Mouse (Mus musculus): ENCODE results near the gene Brsk2.

Brsk2 gene

DNA sequence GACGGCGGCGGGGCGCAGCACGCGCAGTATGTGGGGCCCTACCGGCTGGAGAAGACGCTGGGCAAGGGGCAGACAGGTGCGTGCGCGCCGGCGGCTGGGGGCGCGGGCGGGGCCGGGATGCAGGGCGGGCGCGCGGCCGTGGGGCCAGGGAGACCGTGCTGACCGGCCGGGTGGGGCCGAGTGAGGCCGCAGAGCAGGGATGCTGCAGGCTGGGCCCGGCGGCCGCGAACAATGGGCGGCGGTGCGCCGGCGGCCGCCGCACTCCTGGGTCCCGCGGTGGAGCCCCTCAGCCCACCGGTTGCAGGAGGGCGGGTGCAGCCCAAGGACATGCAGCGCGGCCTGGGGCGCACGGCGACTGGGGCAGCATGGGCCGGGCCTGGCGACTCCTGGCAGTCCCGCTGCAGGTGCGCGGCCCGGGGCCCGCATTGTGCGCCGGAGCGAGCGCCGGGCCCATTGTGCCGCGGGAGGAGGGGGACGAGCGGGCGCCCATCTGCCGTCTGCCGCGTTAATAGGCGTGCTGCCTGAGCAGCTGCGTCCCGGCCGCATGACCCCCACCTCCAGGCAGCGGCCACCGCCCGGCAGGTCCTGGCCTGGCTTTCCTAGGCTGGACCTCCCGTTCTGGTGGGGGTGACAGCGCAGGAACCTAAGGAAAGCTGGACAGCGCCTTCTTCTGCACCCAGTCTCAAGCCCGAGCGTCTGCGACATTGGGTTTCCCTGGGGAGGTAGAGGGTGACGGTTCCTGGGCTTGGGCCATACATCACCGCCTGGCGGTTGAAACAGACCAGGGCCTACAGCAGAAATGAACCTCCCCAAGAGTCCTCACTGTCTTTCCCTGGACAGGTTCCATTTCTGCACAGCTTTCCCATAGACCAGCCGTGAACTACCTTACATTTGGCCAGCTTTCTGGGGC, 808 bp downstream of the Brsk2 start:
- POLR2A ChIA-PET: interaction anchor here in 3 of 4 experiments (0.5 to 2.4 kb wide), 8 partner anchors 15 to 48 kb away, joined by 3 to 10 read pairs (median 4); no protein-coding TSS in a partner anchor
- CTCF ChIA-PET: no interaction called here

DNA sequence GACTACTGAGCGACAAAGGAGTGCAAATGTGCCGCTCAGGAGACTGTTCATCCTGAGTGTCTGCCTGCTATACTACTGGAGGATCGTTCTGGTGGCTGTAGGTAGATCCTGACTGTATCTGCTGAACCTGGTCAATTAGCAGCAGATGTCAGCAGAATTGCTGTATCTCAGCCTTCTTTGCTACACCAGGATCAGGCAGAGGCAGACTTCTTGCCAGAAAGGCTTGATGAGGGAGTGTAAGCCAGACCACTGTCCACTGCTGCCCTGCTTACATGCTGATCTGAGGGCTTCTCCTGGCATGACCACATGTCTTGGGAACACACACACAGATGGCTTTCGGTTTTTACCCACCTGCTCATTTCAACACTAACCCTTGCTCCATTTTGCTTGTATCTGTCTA, 2.3 kb downstream of the Brsk2 start:
- ChIA-PET POLR2A (interaction anchor here in 1 of 4 experiments (0.7 kb wide), 1 partner anchor 15 kb away, joined by 3 read pairs; no protein-coding TSS in a partner anchor), CTCF (no interaction called here)

DNA sequence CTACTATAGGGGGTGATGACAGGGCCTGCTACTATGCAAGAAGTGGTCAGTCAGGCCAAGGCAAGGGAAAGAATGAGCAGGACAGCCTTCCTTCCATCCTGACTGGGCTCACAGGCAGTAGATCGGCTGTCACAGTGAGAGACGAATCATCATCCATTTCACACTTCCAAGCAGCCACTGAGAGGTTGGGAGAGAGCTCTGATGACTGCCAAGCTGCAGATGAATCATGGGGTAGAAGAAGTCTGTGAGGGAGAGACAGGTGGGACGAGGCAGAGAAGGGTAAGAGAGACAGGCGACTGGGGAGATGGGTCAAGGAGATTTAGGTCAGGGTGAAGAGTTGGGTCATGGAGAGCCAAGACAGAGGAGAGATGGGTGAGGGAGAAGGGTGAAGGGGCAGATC, 3.4 kb downstream of the Brsk2 start:
- CTCF ChIA-PET: no interaction called here

DNA sequence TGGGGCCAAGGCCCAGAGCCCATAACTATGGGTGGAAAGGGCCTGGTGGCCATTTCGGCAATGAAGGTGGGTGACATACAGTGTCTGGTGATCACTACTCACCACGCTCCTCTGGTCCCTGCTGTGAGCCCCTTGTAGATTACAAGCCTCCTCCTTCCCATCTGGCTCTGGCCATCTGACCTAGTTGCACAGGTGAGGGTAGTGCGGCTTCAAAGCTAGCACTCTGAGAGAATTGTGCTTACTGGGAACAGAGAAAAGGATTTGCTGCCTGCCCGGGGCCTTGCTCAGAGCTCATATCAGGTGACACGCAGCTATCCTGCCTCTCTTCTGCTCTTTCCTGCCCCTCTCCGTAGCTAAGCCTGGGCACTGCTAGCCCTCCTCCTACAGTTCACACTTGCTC, 4.1 kb downstream of the Brsk2 start:
- ChIA-PET POLR2A (interaction anchor here in 1 of 4 experiments (1.0 kb wide), 1 partner anchor 29 kb away, joined by 3 read pairs; no protein-coding TSS in a partner anchor), CTCF (interaction anchor here in 1 of 4 experiments (0.6 kb wide), 1 partner anchor 343 kb away, joined by 6 read pairs; no protein-coding TSS in a partner anchor)

More for the DNA sequence above, 3.4 kb downstream of the Brsk2 start:
- POLR2A ChIA-PET: no interaction called here

DNA sequence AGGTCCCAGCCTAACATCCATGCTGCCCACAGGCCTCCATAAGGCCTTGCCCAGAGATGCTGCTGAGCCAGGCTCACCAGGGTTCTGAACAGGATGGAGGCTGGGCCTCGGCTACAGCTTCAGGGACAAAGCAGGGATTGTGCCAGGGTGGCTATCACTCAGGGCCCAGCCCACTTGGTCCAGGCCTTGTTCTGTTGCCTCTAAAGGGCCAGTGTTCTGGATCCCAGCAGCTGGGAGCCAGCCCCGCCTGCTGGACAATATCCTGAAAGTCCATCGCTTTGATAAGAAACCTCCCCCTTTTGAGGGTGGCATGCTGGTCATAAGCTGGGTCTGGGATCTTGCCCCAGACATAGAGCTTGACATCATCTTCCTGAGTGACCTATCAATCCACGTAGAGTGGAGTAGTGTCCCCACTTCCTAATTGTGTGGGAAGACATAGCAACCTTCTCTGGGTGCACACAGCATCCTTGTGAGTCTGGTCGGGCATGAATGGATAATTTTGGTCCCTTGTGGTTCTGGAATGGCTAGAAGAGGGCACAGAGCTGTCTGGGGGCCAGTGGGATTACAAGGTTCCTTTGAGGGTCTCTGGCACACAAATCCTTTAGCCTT, 6.1 kb downstream of the Brsk2 start:
- CTCF ChIA-PET: no interaction called here
- POLR2A ChIA-PET: no interaction called here

DNA sequence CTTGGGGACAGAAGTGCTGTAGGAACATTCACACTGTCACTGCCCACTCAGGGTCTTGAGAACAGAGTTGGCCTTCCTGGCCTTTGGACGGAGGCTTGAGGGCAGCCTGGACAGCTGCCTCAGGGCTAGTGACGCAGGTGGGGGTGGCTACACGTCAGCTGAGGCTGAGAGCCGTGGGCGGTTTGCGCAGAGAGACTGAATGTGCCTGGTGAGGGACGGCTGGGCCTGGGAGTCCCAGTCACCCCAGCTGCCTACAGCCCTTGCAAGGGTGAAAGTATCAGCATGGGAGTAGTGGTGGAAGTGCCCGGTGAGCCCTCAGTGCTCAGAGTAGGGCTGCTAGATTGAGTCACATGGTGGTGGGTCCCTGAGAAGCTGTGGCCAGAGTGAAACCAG, 6.6 kb downstream of the Brsk2 start:
- ChIA-PET CTCF (no interaction called here), POLR2A (interaction anchor here in 1 of 4 experiments (1.3 kb wide), 1 partner anchor 54 kb away, joined by 5 read pairs; no protein-coding TSS in a partner anchor)

DNA sequence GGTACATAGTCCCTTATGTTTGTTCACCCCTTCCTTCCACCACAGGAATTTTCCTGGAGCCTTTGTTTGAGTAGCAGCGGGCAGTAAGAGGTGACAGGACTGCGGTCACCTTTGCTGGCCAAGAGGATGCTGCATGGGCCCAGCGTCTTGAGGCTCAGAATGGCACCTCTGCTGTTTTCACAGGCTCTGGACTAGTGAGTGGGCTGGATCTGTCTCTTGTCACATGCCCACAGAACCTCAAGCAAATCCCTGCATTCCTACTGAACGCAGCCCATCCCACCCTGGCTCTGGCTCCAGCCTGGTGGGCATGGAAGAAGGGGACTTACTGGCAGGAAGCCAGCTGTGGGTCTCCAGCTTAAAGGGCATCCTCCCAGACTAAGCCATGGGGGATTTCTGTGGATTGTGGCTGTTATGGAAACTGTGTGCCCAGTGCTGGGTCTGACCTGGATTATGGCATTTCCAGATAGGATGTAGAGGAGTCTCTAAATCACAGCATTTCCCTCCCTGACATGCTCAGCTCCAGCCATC, 8.0 kb downstream of the Brsk2 start:
- CTCF ChIA-PET: no interaction called here
- POLR2A ChIA-PET: interaction anchor here in 1 of 4 experiments (1.2 to 1.3 kb wide), 2 partner anchors 10 to 55 kb away, joined by 3 to 5 read pairs; no protein-coding TSS in a partner anchor

DNA sequence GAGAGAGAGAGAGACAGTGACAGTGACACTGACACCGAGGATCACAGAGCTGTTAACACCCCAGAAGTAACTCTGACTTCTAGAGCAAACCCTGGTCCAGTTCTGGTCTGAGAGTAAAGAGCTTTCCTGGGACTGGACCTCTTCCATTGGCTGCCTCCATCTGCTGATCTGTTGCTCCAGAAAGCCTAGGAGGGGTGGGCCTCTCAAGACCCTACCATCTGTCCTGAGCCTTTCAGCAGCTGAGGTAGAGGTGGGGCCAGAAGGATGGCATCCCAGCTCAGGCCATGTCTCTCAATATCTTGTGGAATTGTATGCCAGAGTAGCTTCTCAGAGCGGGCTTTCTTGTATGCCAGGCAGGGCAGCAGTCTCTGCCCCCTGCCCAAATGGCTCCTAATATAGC, 8.7 kb downstream of the Brsk2 start:
- ChIA-PET POLR2A (interaction anchor here in 2 of 4 experiments (0.9 to 1.2 kb wide), 2 partner anchors 9 to 56 kb away, joined by 3 to 4 read pairs; no protein-coding TSS in a partner anchor), CTCF (interaction anchor here (0.6 to 1.0 kb wide), 5 partner anchors 13 to 489 kb away, joined by 3 to 9 read pairs (median 3); no protein-coding TSS in a partner anchor)

DNA sequence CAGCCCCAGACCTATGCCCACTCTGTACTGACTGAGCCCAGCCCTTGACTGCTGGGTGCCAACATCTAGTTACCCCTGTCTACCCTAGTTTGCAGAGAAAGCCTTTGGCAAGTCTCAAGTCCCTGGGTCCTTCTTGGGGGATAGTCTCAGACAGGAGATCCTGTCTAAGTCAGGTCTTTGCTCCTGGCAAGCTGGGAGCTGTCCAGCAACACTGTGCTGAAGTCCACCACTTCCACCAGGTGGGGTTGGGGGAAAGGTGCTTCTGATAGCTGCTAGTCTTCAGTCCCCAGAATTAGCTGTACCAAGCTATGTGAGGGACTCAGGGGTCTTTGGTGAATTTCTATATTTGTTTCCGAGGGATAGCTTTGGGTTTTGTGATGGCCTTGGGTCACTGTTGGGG, 9.6 kb downstream of the Brsk2 start:
- CTCF ChIA-PET: interaction anchor here in 2 of 4 experiments (0.8 to 1.0 kb wide), 3 partner anchors 11 to 204 kb away, joined by 3 read pairs; no protein-coding TSS in a partner anchor
- POLR2A ChIA-PET: interaction anchor here in 1 of 4 experiments (1.2 kb wide), 1 partner anchor 8 kb away, joined by 3 read pairs; no protein-coding TSS in a partner anchor

DNA sequence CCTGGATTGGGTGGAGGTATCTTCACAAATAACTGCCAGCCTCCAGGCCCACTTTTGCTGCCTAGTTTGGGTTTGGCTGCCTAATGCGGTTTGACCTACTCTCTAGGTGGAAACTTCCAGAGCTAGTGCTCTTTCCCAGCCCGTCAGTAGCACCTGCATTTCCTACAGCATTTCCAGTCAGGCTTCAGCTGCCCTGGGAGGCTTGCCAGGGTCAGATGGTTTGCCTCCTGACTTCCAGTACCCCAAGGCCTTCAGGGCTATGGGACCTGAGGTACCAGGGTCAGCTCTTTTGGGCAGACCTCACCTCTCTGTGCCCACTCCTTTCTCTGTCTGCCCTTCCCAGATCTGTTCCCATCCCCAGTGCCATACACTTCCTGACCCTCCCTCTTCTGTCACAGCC, 11.4 kb downstream of the Brsk2 start:
- ChIA-PET CTCF (no interaction called here), POLR2A (no interaction called here)

DNA sequence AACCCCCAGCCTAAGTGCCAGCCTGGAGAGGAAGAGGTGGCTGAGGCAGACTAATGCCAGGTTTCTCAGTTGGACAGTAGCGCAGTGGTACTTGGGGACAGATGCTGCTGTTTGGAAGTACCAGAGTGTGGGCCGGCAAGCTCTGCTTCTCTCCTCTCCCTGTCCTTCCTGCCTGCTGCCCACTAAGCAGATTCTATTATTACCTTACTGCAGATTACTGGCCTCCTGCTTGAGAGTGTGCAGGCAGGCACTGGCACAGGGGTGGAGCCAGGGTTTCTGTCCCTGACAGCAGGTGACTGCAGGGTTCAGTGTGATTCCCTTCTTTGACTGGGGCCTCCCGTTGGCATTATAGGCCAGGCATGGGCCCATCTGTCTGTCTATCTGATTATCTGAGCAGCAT, 11.9 kb downstream of the Brsk2 start:
- ChIA-PET POLR2A (no interaction called here), CTCF (no interaction called here)

DNA sequence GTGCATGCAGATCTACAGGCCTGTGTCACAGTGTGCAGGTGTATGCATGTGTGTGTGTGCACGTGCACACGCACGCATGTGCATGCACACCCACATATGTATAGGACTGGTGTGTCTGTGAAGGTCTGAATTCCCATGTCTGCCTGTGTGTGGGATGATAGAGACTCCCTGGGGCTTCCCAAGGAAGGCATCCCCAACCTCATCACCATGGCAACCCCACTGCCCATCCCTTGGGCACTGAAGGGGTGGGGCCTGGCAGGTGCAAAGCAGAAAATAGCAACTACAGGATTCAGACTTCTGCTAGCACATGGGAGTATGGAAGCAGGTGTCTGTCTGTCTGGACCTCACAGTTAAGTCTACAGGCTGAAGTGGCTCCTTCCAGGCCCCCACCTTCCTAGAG, 13.0 kb downstream of the Brsk2 start:
- CTCF ChIA-PET: interaction anchor here in 1 of 4 experiments (0.8 kb wide), 1 partner anchor 207 kb away, joined by 3 read pairs; no protein-coding TSS in a partner anchor
- POLR2A ChIA-PET: no interaction called here

DNA sequence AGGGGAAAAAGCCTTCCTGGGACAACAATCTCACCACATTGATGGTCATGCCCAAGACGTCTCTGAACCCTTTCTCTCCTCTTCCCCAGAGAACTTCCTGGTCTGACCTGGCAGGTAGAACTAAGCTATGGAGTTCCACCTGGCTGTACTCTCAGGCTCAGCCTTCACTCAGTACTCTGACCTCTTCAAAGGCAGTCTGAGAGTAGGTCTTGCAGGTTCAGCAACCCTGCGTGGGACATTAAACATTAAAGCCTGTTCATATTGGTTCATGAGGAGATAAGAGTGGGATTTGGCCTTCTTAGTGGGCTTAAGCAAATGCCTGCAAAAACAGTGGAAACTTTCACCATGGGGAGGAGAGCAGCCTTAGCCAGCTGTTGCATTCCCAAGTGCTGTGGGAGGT, 16.7 kb downstream of the Brsk2 start:
- ChIA-PET POLR2A (no interaction called here), CTCF (interaction anchor here in 1 of 4 experiments (0.6 kb wide), 1 partner anchor 263 kb away, joined by 3 read pairs; the partner anchor contains the start of gene Krtap5-5)

DNA sequence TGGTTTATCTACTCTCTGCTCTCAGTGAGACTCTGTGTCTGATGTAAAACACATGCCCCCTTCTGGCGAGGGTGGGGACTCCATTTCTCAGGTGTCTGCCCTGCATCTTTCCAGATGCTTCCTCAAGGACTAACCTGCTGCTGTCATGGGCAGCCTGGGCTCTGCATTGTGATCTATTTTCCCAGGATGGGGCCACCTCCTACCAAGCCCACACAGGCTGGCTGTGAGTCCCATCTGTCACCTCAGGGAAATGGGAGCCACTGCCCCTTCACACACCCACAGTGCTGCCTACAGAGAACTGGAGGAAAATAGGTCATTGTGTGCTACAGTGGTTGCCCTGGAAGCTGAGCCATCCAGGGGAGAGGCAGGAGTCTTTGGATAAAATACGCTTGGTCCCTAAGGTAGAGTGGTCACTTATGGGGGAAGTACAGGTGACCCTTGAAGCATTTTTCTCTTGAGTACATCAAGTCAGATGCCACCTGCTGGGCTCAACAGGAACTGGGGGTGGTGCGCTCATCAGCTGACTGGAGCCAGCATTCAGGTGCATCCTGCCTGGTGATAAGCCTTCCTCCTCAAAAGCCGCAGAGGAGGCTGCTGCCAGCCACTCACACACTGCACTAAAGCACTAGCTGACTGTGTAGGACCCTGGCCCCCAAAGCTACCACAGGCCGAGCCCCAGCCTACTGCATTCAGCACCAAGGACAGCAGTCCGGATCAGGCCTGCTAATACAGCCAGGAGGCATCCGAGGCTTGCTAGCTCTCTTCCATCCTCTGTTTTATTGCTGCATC, 23.5 kb downstream of the Brsk2 start:
- ChIA-PET CTCF (interaction anchor here in 3 of 4 experiments (0.6 to 1.6 kb wide), 10 partner anchors 30 to 1423 kb away, joined by 3 to 6 read pairs (median 3); partner anchors contain the start of gene Dusp8 (in 2 of the 3)), POLR2A (interaction anchor here in 1 of 4 experiments (1.0 kb wide), 1 partner anchor 70 kb away, joined by 3 read pairs; no protein-coding TSS in a partner anchor)

DNA sequence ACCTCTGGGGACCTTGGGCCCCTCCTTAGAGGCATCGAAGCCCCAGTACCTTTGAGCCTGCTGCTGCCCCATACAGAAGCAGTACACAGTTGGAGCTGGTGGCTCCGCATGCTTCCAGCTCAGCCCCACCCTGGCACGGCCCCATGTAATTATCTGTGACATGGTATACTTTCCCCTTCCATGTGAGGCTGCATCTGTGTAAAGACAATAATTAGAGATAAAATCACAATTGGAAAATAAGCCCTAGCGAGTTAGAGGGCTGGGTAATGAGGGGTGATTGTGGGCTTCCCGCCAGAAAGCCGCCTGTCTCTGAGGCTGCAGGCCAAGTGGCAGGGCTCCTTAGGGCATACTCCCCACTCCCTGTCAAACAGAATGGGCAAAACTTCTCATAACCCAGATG, 28.5 kb downstream of the Brsk2 start:
- POLR2A ChIA-PET: no interaction called here
- CTCF ChIA-PET: interaction anchor here in 1 of 4 experiments (0.5 kb wide), 1 partner anchor 70 kb away, joined by 3 read pairs; no protein-coding TSS in a partner anchor

DNA sequence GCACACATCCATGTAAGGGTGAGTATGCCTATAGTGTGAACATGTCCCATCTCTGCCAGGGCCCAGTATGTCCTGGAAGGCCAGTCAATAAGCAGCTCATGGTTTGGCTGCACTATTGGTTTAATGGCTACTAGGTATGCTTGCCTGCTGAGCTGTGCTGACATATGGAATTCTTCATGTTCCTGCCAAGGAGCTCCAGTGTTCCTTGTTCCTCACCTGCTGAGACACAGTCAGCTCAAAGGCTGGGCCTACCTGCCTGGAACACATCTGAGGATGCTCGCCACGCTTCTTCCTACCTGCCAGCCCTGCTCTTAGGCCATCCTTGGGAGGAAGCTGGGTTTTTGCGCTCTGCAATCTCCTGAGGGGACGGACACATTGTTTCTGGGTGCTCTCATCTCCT, 29.7 kb downstream of the Brsk2 start:
- CTCF ChIA-PET: no interaction called here
- POLR2A ChIA-PET: interaction anchor here in 1 of 4 experiments (1.1 to 1.2 kb wide), 2 partner anchors 18 to 78 kb away, joined by 3 read pairs; no protein-coding TSS in a partner anchor

DNA sequence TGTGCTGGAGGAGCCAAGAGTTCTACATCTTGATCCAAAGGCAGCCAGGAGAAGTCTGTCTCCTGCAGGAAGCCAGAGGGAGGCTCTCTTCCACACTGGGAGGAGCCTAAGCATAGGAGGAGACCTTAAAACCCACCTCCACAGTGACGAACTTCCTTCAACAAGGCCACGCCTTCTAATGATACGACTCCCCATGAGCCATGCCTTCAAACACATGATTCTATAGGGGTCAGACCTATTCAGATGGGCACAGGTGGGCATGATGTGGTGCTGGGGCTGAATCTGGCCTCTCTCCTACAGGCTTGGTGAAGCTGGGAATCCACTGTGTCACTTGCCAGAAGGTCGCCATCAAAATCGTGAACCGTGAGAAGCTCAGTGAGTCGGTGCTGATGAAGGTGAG, 31.7 kb downstream of the Brsk2 start:
- CTCF ChIA-PET: no interaction called here
- POLR2A ChIA-PET: interaction anchor here in 1 of 4 experiments (1.4 kb wide), 1 partner anchor 14 kb away, joined by 4 read pairs; no protein-coding TSS in a partner anchor

DNA sequence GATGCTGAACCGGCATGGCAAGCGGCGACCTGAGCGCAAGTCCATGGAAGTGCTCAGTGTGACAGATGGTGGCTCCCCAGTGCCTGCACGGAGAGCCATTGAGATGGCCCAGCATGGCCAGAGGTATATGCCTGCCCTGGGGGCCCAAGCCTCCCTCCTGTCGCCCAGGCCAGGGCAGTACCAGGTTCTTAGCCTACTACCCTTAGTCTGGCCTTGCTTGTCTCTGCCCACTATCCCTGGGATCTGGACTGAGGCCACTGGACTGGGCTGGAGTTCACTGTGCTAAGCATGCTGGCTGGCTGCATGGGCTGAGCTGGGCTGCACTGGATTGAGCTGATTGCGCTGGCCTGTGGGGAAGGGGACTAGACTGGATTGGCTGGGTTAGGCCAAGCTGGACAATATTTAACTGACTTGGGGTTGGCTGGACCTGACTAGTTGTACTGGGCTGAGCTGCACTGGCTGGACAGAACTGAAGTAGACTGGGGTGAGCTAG, 38.8 kb downstream of the Brsk2 start:
- POLR2A ChIA-PET: interaction anchor here in 1 of 4 experiments (1.2 kb wide), 1 partner anchor 12 kb away, joined by 4 read pairs; no protein-coding TSS in a partner anchor
- CTCF ChIA-PET: no interaction called here
